Comparison of ENCODE assay signal across 8 mouse cellular contexts in the genomic region with DNA sequence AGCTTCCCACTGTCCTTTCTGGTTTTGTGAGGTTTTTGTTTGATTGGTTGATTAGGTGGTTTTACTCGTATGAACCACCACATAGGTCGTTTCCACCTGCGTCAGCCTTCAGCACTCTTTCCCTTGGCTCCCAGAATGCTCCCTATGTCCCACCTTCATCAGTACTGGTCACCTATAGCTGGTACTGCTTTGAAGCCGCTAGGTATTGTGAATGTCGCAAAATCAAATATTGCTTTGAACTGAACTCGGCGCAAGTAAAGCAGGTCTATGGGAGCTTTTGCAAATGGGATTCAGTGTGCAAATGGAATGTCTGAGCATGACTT. TPM values are rescaled to one million over a fixed set of nuclear protein-coding genes. Genes with fewer than 3 reads are reported as not detected.
DNase-seq lines count a peak whose midpoint lies in the region; ATAC-seq and TF ChIP-seq lines count a peak whose summit lies in the region.

No protein-coding gene starts in this region.

- H3K79me2 ChIP-seq in C2C12 (ENCODE audit: control insufficient read depth, insufficient read depth): peaks cover 41% of the 10 kb centered on the region

- no peaks in the 10 kb centered on the region for H3K27me3 ChIP-seq in C2C12 (ENCODE audit: control insufficient read depth, insufficient read depth, insufficient read length)
- no peaks in the 10 kb centered on the region for H3K27me3 ChIP-seq in forebrain, embryonic 13.5 days
- H3K27me3 ChIP-seq in liver, embryonic 14.5 days (ENCODE audit: control insufficient read depth, insufficient read depth, low read length): no peaks in the 10 kb centered on the region

- H3K4me3 ChIP-seq in C2C12 (ENCODE audit: insufficient read depth, poor library complexity, severe bottlenecking): peak overlapping the region; percentile 91
- peak overlapping the region; percentile 92 for H3K4me3 ChIP-seq in forebrain, embryonic 13.5 days
- peak overlapping the region; percentile 84 to 92 for H3K4me3 ChIP-seq in liver, embryonic 14.5 days (ENCODE audit: insufficient read depth in 1 of 2, low read depth in 2 of 2, low read length in 2 of 2)

- H3K4me1 ChIP-seq in forebrain, embryonic 13.5 days: peaks cover 20% of the 10 kb centered on the region
- H3K4me1 ChIP-seq in liver, embryonic 14.5 days (replicated peaks; ENCODE audit: control insufficient read depth in 2 of 2, insufficient read depth in 2 of 2, low read length in 1 of 2): peaks cover 38 to 43% of the 10 kb centered on the region in 2 experiments

- H3K9me3 ChIP-seq in forebrain, embryonic 13.5 days (replicated peaks): no peaks in the 10 kb centered on the region
- H3K9me3 ChIP-seq in liver, embryonic 14.5 days (ENCODE audit: control insufficient read depth, low read length): no peaks in the 10 kb centered on the region

- H3K27ac ChIP-seq in forebrain, embryonic 13.5 days: peak overlapping the region; percentile 68
- peak overlapping the region; percentile 84 for H3K27ac ChIP-seq in liver, embryonic 14.5 days

- peak overlapping the region; percentile 87 for H3K9ac ChIP-seq in forebrain, embryonic 13.5 days
- peak overlapping the region; percentile 88 for H3K9ac ChIP-seq in liver, embryonic 14.5 days (replicated peaks)

- WGBS in forebrain, embryonic 13.5 days: 16% methylated on average over 7 of the region's 7 CpGs
- WGBS in liver, embryonic 14.5 days (ENCODE audit: insufficient replicate concordance): 16% methylated on average over 7 of the region's 7 CpGs

- DNase-seq in cerebellum, adult 9-10 months: peak; percentile 36
- no peak for DNase-seq in cerebellum, adult 11 months
- DNase-seq in liver, embryonic 14.5 days (ENCODE audit: low read depth in 3 of 3, low spot score in 3 of 3): peak in 1 of 3 experiments; percentile 24
- DNase-seq in adrenal gland, adult 18-20 months (ENCODE audit: low spot score in 2 of 2): no peak
- DNase-seq in adrenal gland, adult 8-10 months: no peak
- no peak for DNase-seq in adipocyte (ENCODE audit: low spot score)

- peaks cover 4% of the 10 kb centered on the region for H3K36me3 ChIP-seq in C2C12 (ENCODE audit: control insufficient read depth, insufficient read depth)
- H3K36me3 ChIP-seq in forebrain, embryonic 13.5 days (ENCODE audit: poor library complexity, severe bottlenecking): no peaks in the 10 kb centered on the region
- peaks cover 2% of the 10 kb centered on the region; the same call in 1 of the 2 replicates for H3K36me3 ChIP-seq in liver, embryonic 14.5 days (replicated peaks; ENCODE audit: control insufficient read depth, insufficient read depth, low read depth)

- no peak for TF ChIP-seq EP300 in liver, embryonic 14.5 days (IDR thresholded peaks at IDR 0.05; ENCODE audit: low read depth)

- H3ac ChIP-seq in C2C12 (ENCODE audit: control insufficient read depth, insufficient read length, low read depth): peak overlapping the region; percentile 80

- no peak for TF ChIP-seq CTCF in C2C12 (IDR thresholded peaks at IDR 0.05; ENCODE audit: control insufficient read depth, insufficient read depth, insufficient read length)
- TF ChIP-seq CTCF in liver, embryonic 14.5 days (IDR thresholded peaks at IDR 0.05; ENCODE audit: low read depth): no peak

- H3K4me2 ChIP-seq in forebrain, embryonic 13.5 days: peak overlapping the region; percentile 93
- peak overlapping the region; percentile 97 for H3K4me2 ChIP-seq in liver, embryonic 14.5 days (ENCODE audit: low read depth)

- H3K79me3 ChIP-seq in C2C12 (ENCODE audit: low read depth): peaks cover 34% of the 10 kb centered on the region

- no peak; the same call in 1 of the 2 replicates for ATAC-seq in forebrain, embryonic 13.5 days
- ATAC-seq in liver, embryonic 14.5 days (ENCODE audit: insufficient read depth): peak; percentile 2; the same call in 1 of the 2 replicates

TF ChIP-seq in C2C12, 6 proteins besides CTCF, POLR2A, EP300 and RAD21:
- TF ChIP-seq CEBPB (IDR thresholded peaks at IDR 0.05; ENCODE audit: low read depth) (no peak), FOSL1 (IDR thresholded peaks at IDR 0.05; ENCODE audit: insufficient read depth, low read length, poor library complexity, severe bottlenecking) (no peak), USF1 (IDR thresholded peaks at IDR 0.05; ENCODE audit: low read depth) (no peak), MAX (IDR thresholded peaks at IDR 0.05) (no peak), MYOG (IDR thresholded peaks at IDR 0.05; ENCODE audit: control insufficient read depth, extremely low read depth, insufficient read length) (no peak)

RNA-seq across cellular contexts. Expression of a gene that starts 0.7 kb away (rescaled TPM):
- 18.2 TPM for polyA plus RNA-seq in C2C12 (2012; fragmentation: generic; extraction: Trizol)
- polyA plus RNA-seq in forebrain, embryonic 13.5 days (2015; fragmentation: Nextera tagmentation; extraction: Ambion mirVana): 16.8 and 18.9 TPM in 2 replicates
- 19.8 and 20.1 TPM in 2 replicates for polyA plus RNA-seq in liver, embryonic 14.5 days (2012; rRNA removed)
- 15.8 and 20.5 TPM in 2 replicates for polyA plus RNA-seq in liver, embryonic 14.5 days (2014; fragmentation: Nextera tagmentation; extraction: Ambion mirVana)
- 10 to 100 TPM; 44.2 to 53.2 TPM for total RNA-seq in adrenal gland, adult 18-20 months (2021)
- 10 to 100 TPM; 59.1 to 66.4 (median 60.2) TPM for total RNA-seq in adrenal gland, adult 8-10 months (2022)
